ENCODE assay signal across 8 mouse cellular contexts in the genomic region with DNA sequence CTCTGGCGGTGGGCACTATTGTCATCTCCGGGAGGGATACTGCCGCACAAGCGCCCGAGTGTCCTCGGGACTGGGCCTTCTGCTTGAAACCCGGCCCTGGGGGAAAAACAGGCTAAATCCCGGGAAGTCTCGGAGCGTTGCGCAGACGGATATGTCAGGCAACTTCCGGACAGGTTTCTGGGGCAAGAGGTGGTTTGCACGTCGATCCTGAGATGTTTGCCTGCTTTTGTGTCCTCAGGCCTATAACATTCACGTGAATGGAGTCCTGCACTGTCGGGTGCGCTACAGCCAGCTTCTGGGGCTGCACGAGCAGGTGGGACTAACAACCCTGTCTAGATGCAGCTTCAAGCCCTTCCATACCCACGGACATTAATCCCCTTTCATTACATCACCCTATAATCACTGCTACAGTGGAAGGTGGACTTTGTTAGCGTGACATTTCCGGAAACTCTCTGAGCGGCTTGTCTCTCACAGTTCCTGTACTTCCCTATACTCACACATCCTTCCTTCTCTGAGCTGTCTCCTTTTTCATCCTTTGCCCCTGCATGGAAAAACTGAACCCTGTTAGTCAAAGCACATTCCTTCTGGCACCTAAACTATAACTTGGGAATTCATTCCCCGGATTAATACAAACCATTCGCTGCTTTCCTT. TPM values are rescaled to one million over a fixed set of nuclear protein-coding genes. Genes with fewer than 3 reads are reported as not detected.
DNase-seq lines count a peak whose midpoint lies in the region; ATAC-seq and TF ChIP-seq lines count a peak whose summit lies in the region.

No protein-coding gene starts in this region.

- H3K4me3 ChIP-seq in lung, adult 2 months (replicated peaks; ENCODE audit: extremely low read depth, low read depth, low read length) = peak overlapping the region; percentile 99
- peak overlapping the region; percentile 87 for H3K4me3 ChIP-seq in embryonic facial prominence, embryonic 10.5 days
- peak overlapping the region; percentile 66 for H3K4me3 ChIP-seq in midbrain, postnatal 0 days (ENCODE audit: low read depth, low read length)

- H3K4me2 ChIP-seq in midbrain, postnatal 0 days (ENCODE audit: low read depth, low read length, poor library complexity, severe bottlenecking) = peak overlapping the region; percentile 85

- peaks cover 72% of the 10 kb centered on the region for H3K36me3 ChIP-seq in embryonic facial prominence, embryonic 10.5 days (replicated peaks)
- peaks cover 58% of the 10 kb centered on the region for H3K36me3 ChIP-seq in midbrain, postnatal 0 days (ENCODE audit: insufficient read depth, low read length)

- H3K9me3 ChIP-seq in embryonic facial prominence, embryonic 10.5 days = no peaks in the 10 kb centered on the region
- no peaks in the 10 kb centered on the region for H3K9me3 ChIP-seq in midbrain, postnatal 0 days (ENCODE audit: low read length)

- TF ChIP-seq CTCF in lung, adult 2 months (IDR thresholded peaks at IDR 0.05; ENCODE audit: insufficient read depth, low read length) = no peak
- no peak for TF ChIP-seq CTCF in midbrain, postnatal 0 days (IDR thresholded peaks at IDR 0.05)

- DNase-seq in lung, adult 2 months = no peak
- no peak for DNase-seq in lung, postnatal 36 days
- DNase-seq in embryonic facial prominence, embryonic 10.5 days (ENCODE audit: low spot score) = no peak
- DNase-seq in induced T-regulatory cell, adult 2 months (ENCODE audit: low read depth) = peak; percentile 60
- DNase-seq in midbrain, postnatal 0 days (ENCODE audit: low spot score) = no peak
- DNase-seq in embryo, embryonic 10 days (ENCODE audit: low spot score) = no peak
- DNase-seq in ovary, postnatal 10 days (ENCODE audit: low spot score) = no peak

- TF ChIP-seq POLR2A in lung, adult 2 months (IDR thresholded peaks at IDR 0.05; ENCODE audit: borderline replicate concordance, extremely low read depth, low read depth, low read length) = no peak

- H3K27me3 ChIP-seq in embryonic facial prominence, embryonic 10.5 days (replicated peaks; ENCODE audit: low read depth, poor library complexity, severe bottlenecking) = no peaks in the 10 kb centered on the region
- no peaks in the 10 kb centered on the region for H3K27me3 ChIP-seq in midbrain, postnatal 0 days (ENCODE audit: insufficient read depth, low read length)

- no peak for ATAC-seq in midbrain, postnatal 0 days (ENCODE audit: low FRiP score)
- ATAC-seq in frontal cortex, adult (ENCODE audit: low TSS enrichment) = no peak

- H3K27ac ChIP-seq in embryonic facial prominence, embryonic 10.5 days (replicated peaks) = peak overlapping the region; percentile 90
- H3K27ac ChIP-seq in midbrain, postnatal 0 days (ENCODE audit: low read depth, low read length) = peak overlapping the region; percentile 87

- WGBS in lung, adult 2 months = 7% methylated on average over 25 of the region's 25 CpGs
- WGBS in embryonic facial prominence, embryonic 10.5 days = 12% methylated on average over 25 of the region's 25 CpGs
- 14% methylated on average over 25 of the region's 25 CpGs for WGBS in midbrain, postnatal 0 days

- peak overlapping the region; percentile 93 for H3K9ac ChIP-seq in midbrain, postnatal 0 days (replicated peaks; ENCODE audit: low read length, poor library complexity, severe bottlenecking)

- peaks cover 7% of the 10 kb centered on the region for H3K4me1 ChIP-seq in lung, adult 2 months (ENCODE audit: control insufficient read depth, insufficient read depth, low read length)
- H3K4me1 ChIP-seq in embryonic facial prominence, embryonic 10.5 days = peaks cover 23% of the 10 kb centered on the region
- H3K4me1 ChIP-seq in midbrain, postnatal 0 days (ENCODE audit: insufficient read depth, low read length) = no peaks in the 10 kb centered on the region

RNA-seq across cellular contexts. Expression of gene Eif2b4, which starts 0.5 kb away (rescaled TPM):
- polyA plus RNA-seq in lung, adult 2 months (2012; rRNA removed) = 28.3 and 44.9 TPM in 2 replicates
- polyA plus RNA-seq in embryonic facial prominence, embryonic 10.5 days (2016; fragmentation: Nextera tagmentation; extraction: Ambion mirVana) = 81.4 and 91.1 TPM in 2 replicates
- total RNA-seq in midbrain, postnatal 0 days (2014; rRNA removed) = 29.7 and 34.0 TPM in 2 replicates
- polyA plus RNA-seq in midbrain, postnatal 0 days (2015; fragmentation: Nextera tagmentation; extraction: Ambion mirVana) = 84.3 and 93.4 TPM in 2 replicates

RNA-seq across cellular contexts. Expression of gene Snx17, which starts 0.7 kb away (rescaled TPM):
- polyA plus RNA-seq in lung, adult 2 months (2012; rRNA removed) = 80.9 and 97.0 TPM in 2 replicates
- polyA plus RNA-seq in embryonic facial prominence, embryonic 10.5 days (2016; fragmentation: Nextera tagmentation; extraction: Ambion mirVana) = 125 and 127 TPM in 2 replicates
- 88.3 and 95.2 TPM in 2 replicates for total RNA-seq in midbrain, postnatal 0 days (2014; rRNA removed)
- polyA plus RNA-seq in midbrain, postnatal 0 days (2015; fragmentation: Nextera tagmentation; extraction: Ambion mirVana) = 103 and 104 TPM in 2 replicates

RNA-seq across cellular contexts. Expression of gene Zfp513, which starts 8.3 kb away (rescaled TPM):
- 45.2 and 52.4 TPM in 2 replicates for polyA plus RNA-seq in lung, adult 2 months (2012; rRNA removed)
- polyA plus RNA-seq in embryonic facial prominence, embryonic 10.5 days (2016; fragmentation: Nextera tagmentation; extraction: Ambion mirVana) = 11.4 and 12.3 TPM in 2 replicates
- 6.4 and 10.9 TPM in 2 replicates for total RNA-seq in midbrain, postnatal 0 days (2014; rRNA removed)
- polyA plus RNA-seq in midbrain, postnatal 0 days (2015; fragmentation: Nextera tagmentation; extraction: Ambion mirVana) = 11.1 and 13.0 TPM in 2 replicates

RNA-seq across cellular contexts. Expression of gene Gtf3c2, which starts 13.8 kb away (rescaled TPM):
- 39.2 and 59.2 TPM in 2 replicates for polyA plus RNA-seq in lung, adult 2 months (2012; rRNA removed)
- polyA plus RNA-seq in embryonic facial prominence, embryonic 10.5 days (2016; fragmentation: Nextera tagmentation; extraction: Ambion mirVana) = 123 and 124 TPM in 2 replicates
- 45.2 and 46.4 TPM in 2 replicates for total RNA-seq in midbrain, postnatal 0 days (2014; rRNA removed)
- polyA plus RNA-seq in midbrain, postnatal 0 days (2015; fragmentation: Nextera tagmentation; extraction: Ambion mirVana) = 46.1 and 49.0 TPM in 2 replicates

RNA-seq across cellular contexts. Expression of gene Gm29609, which starts 14.0 kb away (rescaled TPM):
- polyA plus RNA-seq in lung, adult 2 months (2012; rRNA removed) = 2.2 and 2.7 TPM in 2 replicates
- 1.5 TPM in 2 replicates for polyA plus RNA-seq in embryonic facial prominence, embryonic 10.5 days (2016; fragmentation: Nextera tagmentation; extraction: Ambion mirVana)
- 3.1 and 4.3 TPM in 2 replicates for total RNA-seq in midbrain, postnatal 0 days (2014; rRNA removed)
- polyA plus RNA-seq in midbrain, postnatal 0 days (2015; fragmentation: Nextera tagmentation; extraction: Ambion mirVana) = 1.9 and 2.2 TPM in 2 replicates
